Mouse (Mus musculus) adrenal gland, adult 8-10 months (tissue): ENCODE measurements around the gene Gm11758. TPM values are rescaled to one million over a fixed set of nuclear protein-coding genes. Genes with fewer than 3 reads are reported as not detected.
"Not testable (repeated sequence)": the region's sequence is repeated elsewhere in the genome, so short reads cannot be mapped to it uniquely, and the experiment has no call there.

Experiments used
- DNase-seq: peaks from one replicate; pipeline ENCODE4 v3.0.0; 2022
- total RNA-seq, 4 experiments: library from RNA; stranded (reverse); gene quantifications; 2 replicates each; pipeline ENCODE4 v1.2.4; 2022

Gene Gm11758
- total RNA-seq: not detected

DNA sequence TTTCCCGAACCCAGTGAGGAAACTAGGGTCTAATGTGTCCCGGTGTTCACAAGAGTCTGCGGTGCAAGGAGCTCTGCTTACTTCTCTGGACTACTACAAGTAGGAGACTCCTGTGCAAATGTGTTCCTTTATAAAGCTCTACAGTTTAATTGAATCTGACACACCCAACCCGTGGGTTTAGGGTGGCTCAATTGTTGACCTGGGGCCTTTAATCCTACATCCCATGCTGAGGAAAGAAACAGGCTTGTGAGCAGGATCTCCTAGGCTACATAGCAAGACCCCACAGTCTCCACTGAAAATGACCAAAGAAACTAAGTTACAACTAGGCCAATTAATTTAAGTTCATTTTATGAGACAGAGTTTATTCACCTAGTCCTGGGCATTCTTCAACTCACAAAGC, at the start of gene Gm11758:
Gene Gm11758, minus strand, starts transcription at position 101 of the 400 bp plus-strand sequence.
- not testable (repeated sequence) for DNase-seq

DNA sequence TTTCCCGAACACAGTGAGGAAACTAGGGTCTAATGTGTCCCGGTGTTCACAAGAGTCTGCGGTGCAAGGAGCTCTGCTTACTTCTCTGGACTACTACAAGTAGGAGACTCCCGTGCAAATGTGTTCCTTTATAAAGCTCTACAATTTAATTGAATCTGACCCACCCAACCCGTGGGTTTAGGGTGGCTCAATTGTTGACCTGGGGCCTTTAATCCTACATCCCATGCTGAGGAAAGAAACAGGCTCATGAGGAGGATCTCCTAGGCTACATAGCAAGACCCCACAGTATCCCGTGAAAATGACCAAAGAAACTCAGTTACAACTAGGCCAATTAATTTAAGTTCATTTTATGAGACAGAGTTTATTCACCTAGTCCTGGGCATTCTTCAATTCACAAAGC, 44.6 kb upstream of the Gm11758 start, which contains the start of gene Gm11756:
Gene Gm11756, minus strand, starts transcription at position 101 of the 400 bp plus-strand sequence.
- DNase-seq: not testable (repeated sequence)

DNA sequence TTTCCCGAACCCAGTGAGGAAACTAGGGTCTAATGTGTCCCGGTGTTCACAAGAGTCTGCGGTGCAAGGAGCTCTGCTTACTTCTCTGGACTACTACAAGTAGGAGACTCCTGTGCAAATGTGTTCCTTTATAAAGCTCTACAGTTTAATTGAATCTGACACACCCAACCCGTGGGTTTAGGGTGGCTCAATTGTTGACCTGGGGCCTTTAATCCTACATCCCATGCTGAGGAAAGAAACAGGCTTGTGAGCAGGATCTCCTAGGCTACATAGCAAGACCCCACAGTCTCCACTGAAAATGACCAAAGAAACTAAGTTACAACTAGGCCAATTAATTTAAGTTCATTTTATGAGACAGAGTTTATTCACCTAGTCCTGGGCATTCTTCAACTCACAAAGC, 29.8 kb upstream of the Gm11758 start, which contains the start of gene Gm13871:
Gene Gm13871, minus strand, starts transcription at position 101 of the 400 bp plus-strand sequence.
- not testable (repeated sequence) for DNase-seq

DNA sequence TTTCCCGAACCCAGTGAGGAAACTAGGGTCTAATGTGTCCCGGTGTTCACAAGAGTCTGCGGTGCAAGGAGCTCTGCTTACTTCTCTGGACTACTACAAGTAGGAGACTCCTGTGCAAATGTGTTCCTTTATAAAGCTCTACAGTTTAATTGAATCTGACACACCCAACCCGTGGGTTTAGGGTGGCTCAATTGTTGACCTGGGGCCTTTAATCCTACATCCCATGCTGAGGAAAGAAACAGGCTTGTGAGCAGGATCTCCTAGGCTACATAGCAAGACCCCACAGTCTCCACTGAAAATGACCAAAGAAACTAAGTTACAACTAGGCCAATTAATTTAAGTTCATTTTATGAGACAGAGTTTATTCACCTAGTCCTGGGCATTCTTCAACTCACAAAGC, 14.9 kb upstream of the Gm11758 start, which contains the start of gene Gm11757:
Gene Gm11757, minus strand, starts transcription at position 101 of the 400 bp plus-strand sequence.
- DNase-seq: not testable (repeated sequence)

DNA sequence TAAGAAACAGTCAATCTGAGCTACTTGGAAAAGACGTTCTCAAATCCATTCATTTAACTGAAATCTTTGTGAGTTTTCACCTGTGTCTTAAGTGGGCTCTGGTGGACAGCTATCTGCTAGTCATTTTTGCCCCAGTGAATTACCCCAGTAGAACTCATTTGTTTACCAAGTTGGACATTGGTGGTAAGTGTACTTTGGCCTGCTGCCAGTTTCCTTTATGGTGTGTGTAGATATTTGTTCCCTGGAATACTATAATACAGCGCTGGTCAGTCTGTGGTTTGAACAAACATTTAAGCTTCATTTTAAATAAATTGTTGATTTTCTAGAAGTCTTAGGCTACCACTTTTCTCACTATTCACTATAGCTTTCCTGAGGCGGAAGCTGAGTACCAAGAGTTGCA, 49.5 kb downstream of the Gm11758 start:
- DNase-seq: no peak

Other genes starting within 250 kb of the Gm11758 start
- gene Gm11236, start 238.1 kb downstream of the Gm11758 start, total RNA-seq: not detected
- gene Gm11239, start 207.9 kb downstream of the Gm11758 start, total RNA-seq: not detected
- not detected for gene Gm428, start 192.8 kb downstream of the Gm11758 start, total RNA-seq
- under 1 TPM in 2 of 4 experiments, not detected in 2; 0.03 to 0.09 TPM for gene Rasef, start 85.3 kb downstream of the Gm11758 start, total RNA-seq
- not detected for gene Gm11757, start 14.8 kb upstream of the Gm11758 start, total RNA-seq
- gene Gm13871, start 29.7 kb upstream of the Gm11758 start, total RNA-seq: not detected
- gene Gm11756, start 44.5 kb upstream of the Gm11758 start, total RNA-seq: not detected
- gene 2310002L09Rik, start 74.6 kb upstream of the Gm11758 start, total RNA-seq: not detected
- under 1 TPM; 0.31 to 0.52 (median 0.39) TPM for gene Frmd3, start 137.2 kb upstream of the Gm11758 start, total RNA-seq